Mouse (Mus musculus): ENCODE data around the gene 4931414P19Rik.

GRCm38 (mm10) chr14:54602613-54603012 lies 3.2 kb downstream of the 4931414P19Rik start:
- TF ChIP-seq CTCF (IDR thresholded peaks at IDR 0.05; ENCODE audit: extremely low read depth, insufficient read depth, low read length) = no peak
- TF ChIP-seq POLR2A (IDR thresholded peaks at IDR 0.05; ENCODE audit: extremely low read depth, insufficient read depth, low read length) = no peak
